In the genomic region with DNA sequence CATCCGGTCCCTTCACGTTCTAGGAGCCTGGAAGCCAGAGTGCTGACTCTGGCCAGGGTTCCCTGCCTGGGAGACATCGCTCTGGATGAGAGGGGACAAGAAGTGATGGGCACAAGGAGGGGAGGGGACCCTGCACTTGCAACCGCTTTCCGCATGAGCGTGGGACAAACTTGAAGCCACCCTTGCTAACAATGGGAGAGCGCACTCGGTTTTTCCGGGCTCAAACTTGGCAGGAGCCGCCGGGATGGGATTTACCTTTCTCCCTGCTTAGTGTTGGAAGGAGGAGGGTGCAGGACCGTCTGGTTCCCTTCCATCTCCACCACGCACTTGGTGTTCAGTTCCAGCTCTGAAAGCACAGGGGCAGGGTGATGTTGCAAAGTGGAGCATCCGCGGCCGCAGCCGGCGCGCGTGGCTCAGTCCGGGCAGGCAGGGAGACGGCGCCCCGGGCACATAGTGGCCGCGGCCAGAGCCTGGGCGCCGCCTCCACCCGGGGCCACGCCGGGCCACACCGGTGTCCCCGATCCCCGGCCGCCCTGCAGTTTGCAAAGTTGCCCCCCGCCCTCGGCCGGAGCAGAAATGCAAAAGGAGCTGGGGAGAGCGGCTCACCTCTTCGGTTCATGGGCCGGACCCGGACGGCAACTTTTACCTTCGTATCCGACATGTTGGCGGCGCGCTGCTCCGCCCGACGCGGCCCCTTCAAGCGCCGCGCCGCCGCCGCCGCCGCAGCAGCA, we compare ENCODE assay signal across 8 mouse cellular contexts. TPM values are rescaled to one million over a fixed set of nuclear protein-coding genes. Genes with fewer than 3 reads are reported as not detected.
DNase-seq lines count a peak whose midpoint lies in the region; ATAC-seq and TF ChIP-seq lines count a peak whose summit lies in the region.

No protein-coding gene starts in this region.

- peak overlapping the region; percentile 88 for H3K9ac ChIP-seq in embryonic facial prominence, embryonic 12.5 days
- H3K9ac ChIP-seq in kidney, embryonic 14.5 days (ENCODE audit: low read depth, low read length): peak overlapping the region; percentile 81
- peak overlapping the region; percentile 90 for H3K9ac ChIP-seq in liver, embryonic 11.5 days (ENCODE audit: low read depth, low read length)
- peak overlapping the region; percentile 95 for H3K9ac ChIP-seq in neural tube, embryonic 11.5 days (ENCODE audit: low read length)

- under 1% methylated on average over 60 of the region's 60 CpGs for WGBS in embryonic facial prominence, embryonic 12.5 days
- WGBS in heart, embryonic 10.5 days: 3% methylated on average over 59 of the region's 60 CpGs
- under 1% methylated on average over 59 of the region's 60 CpGs for WGBS in kidney, embryonic 14.5 days
- WGBS in liver, embryonic 11.5 days: under 1% methylated on average over 59 of the region's 60 CpGs
- WGBS in neural tube, embryonic 11.5 days: under 1% methylated on average over 58 of the region's 60 CpGs

- peak; percentile 48; the same call in 1 of the 2 replicates for ATAC-seq in embryonic facial prominence, embryonic 12.5 days (ENCODE audit: insufficient number of reproducible peaks, insufficient read depth, low FRiP score, low TSS enrichment)
- ATAC-seq in kidney, embryonic 14.5 days (ENCODE audit: low FRiP score, low TSS enrichment): peak; percentile 35
- ATAC-seq in liver, embryonic 11.5 days (replicated peaks; ENCODE audit: low FRiP score): 0 out of 2 replicates have a peak, but pooled peaks have one; percentile 27
- ATAC-seq in neural tube, embryonic 11.5 days (ENCODE audit: insufficient read depth, low FRiP score, low TSS enrichment): peak; percentile 59

- no peaks in the 10 kb centered on the region for H3K36me3 ChIP-seq in embryonic facial prominence, embryonic 12.5 days
- peaks cover 13% of the 10 kb centered on the region for H3K36me3 ChIP-seq in heart, embryonic 10.5 days
- no peaks in the 10 kb centered on the region for H3K36me3 ChIP-seq in kidney, embryonic 14.5 days (ENCODE audit: control insufficient read depth, insufficient read depth, low read length)
- peaks cover 4% of the 10 kb centered on the region; the same call in 1 of the 2 replicates for H3K36me3 ChIP-seq in liver, embryonic 11.5 days (ENCODE audit: control insufficient read depth, insufficient read depth, low read length)
- H3K36me3 ChIP-seq in neural tube, embryonic 11.5 days (ENCODE audit: control insufficient read depth, insufficient read depth, low read length): no peaks in the 10 kb centered on the region; the same call in 1 of the 2 replicates
- H3K36me3 ChIP-seq in testis, adult 2 months (ENCODE audit: control insufficient read depth, insufficient read depth, low read length): no peaks in the 10 kb centered on the region

- DNase-seq in 3134 (ENCODE audit: extremely low read depth, insufficient read length, low spot score): peak; percentile 71
- DNase-seq in adrenal gland, postnatal 10 days: peak; percentile 69
- DNase-seq in heart, embryonic 10.5 days (ENCODE audit: low spot score): peak; percentile 80
- peak; percentile 76 for DNase-seq in liver, embryonic 11.5 days (ENCODE audit: low spot score)
- peak; percentile 76 for DNase-seq in neural tube, embryonic 11.5 days (ENCODE audit: low spot score)

- peaks cover 8% of the 10 kb centered on the region for H3K4me1 ChIP-seq in embryonic facial prominence, embryonic 12.5 days
- peaks cover 43% of the 10 kb centered on the region for H3K4me1 ChIP-seq in heart, embryonic 10.5 days
- H3K4me1 ChIP-seq in kidney, embryonic 14.5 days (ENCODE audit: control insufficient read depth, insufficient read depth, low read length): peaks cover 22% of the 10 kb centered on the region
- peaks cover 7% of the 10 kb centered on the region for H3K4me1 ChIP-seq in liver, embryonic 11.5 days (replicated peaks; ENCODE audit: control insufficient read depth, insufficient read depth, low read length)
- peaks cover 6% of the 10 kb centered on the region for H3K4me1 ChIP-seq in neural tube, embryonic 11.5 days (ENCODE audit: control insufficient read depth, insufficient read depth, low read length)
- H3K4me1 ChIP-seq in testis, adult 2 months (ENCODE audit: control insufficient read depth, insufficient read depth, low read length): peaks cover 10% of the 10 kb centered on the region

- H3K4me3 ChIP-seq in embryonic facial prominence, embryonic 12.5 days: peak overlapping the region; percentile 75
- H3K4me3 ChIP-seq in heart, embryonic 10.5 days: peak overlapping the region; percentile 88
- peak overlapping the region; percentile 81 for H3K4me3 ChIP-seq in kidney, embryonic 14.5 days (ENCODE audit: low read length)
- H3K4me3 ChIP-seq in liver, embryonic 11.5 days (ENCODE audit: low read depth, low read length): peak overlapping the region; percentile 74
- peak overlapping the region; percentile 84 for H3K4me3 ChIP-seq in neural tube, embryonic 11.5 days (ENCODE audit: low read depth, low read length)
- H3K4me3 ChIP-seq in testis, adult 2 months (ENCODE audit: control insufficient read depth, low read depth, low read length): peak overlapping the region; percentile 52

- H3K27ac ChIP-seq in embryonic facial prominence, embryonic 12.5 days: peak overlapping the region; percentile 97
- H3K27ac ChIP-seq in heart, embryonic 10.5 days: peak overlapping the region; percentile 99
- peak overlapping the region; percentile 82 for H3K27ac ChIP-seq in kidney, embryonic 14.5 days (ENCODE audit: low read depth, low read length)
- peak overlapping the region; percentile 96 for H3K27ac ChIP-seq in liver, embryonic 11.5 days (ENCODE audit: low read depth, low read length)
- peak overlapping the region; percentile 96 for H3K27ac ChIP-seq in neural tube, embryonic 11.5 days (ENCODE audit: low read depth, low read length)
- 0 out of 2 replicates have a peak overlapping the region, but pooled peaks have one; percentile 2 for H3K27ac ChIP-seq in testis, adult 2 months (ENCODE audit: control insufficient read depth, insufficient read depth, low read depth, low read length)

- peak overlapping the region; percentile 76 for H3K4me2 ChIP-seq in embryonic facial prominence, embryonic 12.5 days (replicated peaks)
- peak overlapping the region; percentile 83 for H3K4me2 ChIP-seq in kidney, embryonic 14.5 days (replicated peaks; ENCODE audit: low read depth, low read length)
- peak overlapping the region; percentile 93 for H3K4me2 ChIP-seq in liver, embryonic 11.5 days
- H3K4me2 ChIP-seq in neural tube, embryonic 11.5 days (ENCODE audit: low read depth): peak overlapping the region; percentile 88

- H3K9me3 ChIP-seq in embryonic facial prominence, embryonic 12.5 days: no peaks in the 10 kb centered on the region
- no peaks in the 10 kb centered on the region for H3K9me3 ChIP-seq in heart, embryonic 10.5 days
- no peaks in the 10 kb centered on the region for H3K9me3 ChIP-seq in kidney, embryonic 14.5 days (ENCODE audit: control insufficient read depth, low read length)
- H3K9me3 ChIP-seq in liver, embryonic 11.5 days (ENCODE audit: control insufficient read depth, low read length): no peaks in the 10 kb centered on the region
- no peaks in the 10 kb centered on the region for H3K9me3 ChIP-seq in neural tube, embryonic 11.5 days (ENCODE audit: control insufficient read depth, low read length)

- no peak for TF ChIP-seq CTCF in testis, adult 2 months (IDR thresholded peaks at IDR 0.05; ENCODE audit: control insufficient read depth, insufficient read depth, insufficient replicate concordance, low read depth, low read length)

- H3K27me3 ChIP-seq in embryonic facial prominence, embryonic 12.5 days: no peaks in the 10 kb centered on the region
- no peaks in the 10 kb centered on the region for H3K27me3 ChIP-seq in heart, embryonic 10.5 days (ENCODE audit: insufficient read depth, poor library complexity, severe bottlenecking)
- H3K27me3 ChIP-seq in kidney, embryonic 14.5 days (ENCODE audit: control insufficient read depth, insufficient read depth, low read length): no peaks in the 10 kb centered on the region
- H3K27me3 ChIP-seq in liver, embryonic 11.5 days (replicated peaks; ENCODE audit: control insufficient read depth, insufficient read depth, low read length): no peaks in the 10 kb centered on the region
- H3K27me3 ChIP-seq in neural tube, embryonic 11.5 days (ENCODE audit: control insufficient read depth, insufficient read depth, low read length): no peaks in the 10 kb centered on the region
- 0 out of 2 replicates have a peak, but pooled peaks cover 2% of the 10 kb centered on the region for H3K27me3 ChIP-seq in testis, adult 2 months (ENCODE audit: control insufficient read depth, insufficient read depth, low read length)

- TF ChIP-seq POLR2A in testis, adult 2 months (IDR thresholded peaks at IDR 0.05; ENCODE audit: control insufficient read depth, low read depth, low read length): no peak

RNA-seq across cellular contexts. Expression of gene Kif13a, which starts 0.5 kb away (rescaled TPM):
- total RNA-seq in adrenal gland, postnatal 10 days (2021): 10 to 100 TPM; 29.3 to 38.6 TPM
- 22.9 and 27.8 TPM in 2 replicates for polyA plus RNA-seq in embryonic facial prominence, embryonic 12.5 days (2016; fragmentation: Nextera tagmentation; extraction: Ambion mirVana)
- polyA plus RNA-seq in heart, embryonic 10.5 days (2016; fragmentation: Nextera tagmentation; extraction: Ambion mirVana): 29.1 and 46.4 TPM in 2 replicates
- 8.7 and 18.2 TPM in 2 replicates for polyA plus RNA-seq in kidney, embryonic 14.5 days (2014; fragmentation: Nextera tagmentation; extraction: Ambion mirVana)
- polyA plus RNA-seq in liver, embryonic 11.5 days (2014; fragmentation: Nextera tagmentation; extraction: Ambion mirVana): 9.3 and 13.8 TPM in 2 replicates
- polyA plus RNA-seq in neural tube, embryonic 11.5 days (2014; fragmentation: Nextera tagmentation; extraction: Ambion mirVana): 20.6 and 23.0 TPM in 2 replicates
- polyA plus RNA-seq in testis, adult 2 months (2012; rRNA removed): 5.3 and 7.4 TPM in 2 replicates

Comparison
In these comparisons a context has a peak if more than half of its experiments do, and no peak if none do; other contexts are left out.
1. Peak in every context shown above with its lines: DNase-seq, ATAC-seq, H3K4me3 ChIP-seq and H3K27ac ChIP-seq.
2. H3K27ac ChIP-seq: peak in every context shown above with its lines; median percentile 99 in heart, embryonic 10.5 days; 97 in embryonic facial prominence, embryonic 12.5 days; 96 in liver, embryonic 11.5 days; 96 in neural tube, embryonic 11.5 days; 82 in kidney, embryonic 14.5 days; 2 in testis, adult 2 months.